Comparison of ENCODE assay signal across 8 mouse cellular contexts in the genomic region with DNA sequence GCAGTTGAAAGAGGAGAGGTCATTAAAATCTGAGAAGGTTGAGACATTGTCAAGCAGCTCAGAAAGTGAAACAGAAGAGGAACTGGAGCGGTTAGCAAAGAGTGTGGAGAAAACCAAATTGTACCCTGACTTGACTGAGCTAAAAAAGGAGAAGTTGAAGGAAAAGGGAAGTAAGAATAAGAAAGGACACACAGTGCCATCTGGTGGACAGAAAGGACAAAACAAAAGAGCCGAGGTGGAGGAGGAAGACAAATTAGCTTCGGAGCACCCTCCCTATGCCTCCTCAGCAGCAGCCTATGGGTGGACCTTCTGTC. TPM values are rescaled to one million over a fixed set of nuclear protein-coding genes. Genes with fewer than 3 reads are reported as not detected.
A peak's percentile ranks its signal among the peaks of the same experiment; 100 is the strongest.
DNase-seq lines count a peak whose midpoint lies in the region; TF ChIP-seq lines count a peak whose summit lies in the region.

No protein-coding gene starts in this region.

- H3K27me3 ChIP-seq in thymus, adult 2 months (ENCODE audit: control insufficient read depth, insufficient read depth, low read length) = no peaks in the 10 kb centered on the region
- H3K27me3 ChIP-seq in small intestine, adult 2 months (ENCODE audit: control insufficient read depth, insufficient read depth, low read length) = no peaks in the 10 kb centered on the region

- peak overlapping the region; percentile 52 for H3K4me3 ChIP-seq in gastrocnemius, adult 2 months
- peak overlapping the region; percentile 93 for H3K4me3 ChIP-seq in thymus, adult 2 months (ENCODE audit: control insufficient read depth, insufficient read depth, low read length)
- peak overlapping the region; percentile 57 for H3K4me3 ChIP-seq in small intestine, adult 2 months (ENCODE audit: low read depth, low read length)

- 5% methylated on average over 3 of the region's 3 CpGs for WGBS in thymus, adult 2 months
- 62% methylated on average over 3 of the region's 3 CpGs for WGBS in small intestine, adult 2 months

- DNase-seq in gastrocnemius, adult 2 months = no peak
- no peak for DNase-seq in gastrocnemius, postnatal 14 days
- peak; percentile 47 for DNase-seq in thymus, adult 2 months
- DNase-seq in thymus, adult 18-20 months = no peak
- DNase-seq in induced T-regulatory cell, adult 2 months (ENCODE audit: low read depth) = peak; percentile 92
- no peak for DNase-seq in layer of hippocampus, adult 9-10 months (ENCODE audit: low spot score)
- DNase-seq in ovary, postnatal 10 days (ENCODE audit: low spot score) = no peak

- peak; percentile 55 for TF ChIP-seq CTCF in gastrocnemius, adult 2 months (IDR thresholded peaks at IDR 0.05)
- TF ChIP-seq CTCF in thymus, adult 2 months (IDR thresholded peaks at IDR 0.05; ENCODE audit: borderline replicate concordance, control insufficient read depth, extremely low read depth, insufficient read depth, low read length, poor library complexity) = no peak
- TF ChIP-seq CTCF in small intestine, adult 2 months (IDR thresholded peaks at IDR 0.05; ENCODE audit: extremely low read depth, insufficient read length, insufficient replicate concordance, low read depth, low read length) = peak; percentile 9; the same call in 1 of the 2 replicates

- H3K4me1 ChIP-seq in thymus, adult 2 months (replicated peaks; ENCODE audit: control insufficient read depth, insufficient read depth, low read length) = 0 out of 2 replicates have a peak, but pooled peaks cover 6% of the 10 kb centered on the region
- no peaks in the 10 kb centered on the region; the same call in 1 of the 2 replicates for H3K4me1 ChIP-seq in small intestine, adult 2 months (ENCODE audit: control insufficient read depth, insufficient read depth, insufficient read length, low read length)

- H3K27ac ChIP-seq in gastrocnemius, adult 2 months = peak overlapping the region; percentile 35; the same call in 1 of the 2 replicates
- peak overlapping the region; percentile 73 for H3K27ac ChIP-seq in thymus, adult 2 months (ENCODE audit: control insufficient read depth, insufficient read depth, low read length)
- H3K27ac ChIP-seq in small intestine, adult 2 months (ENCODE audit: insufficient read depth, low read depth, low read length) = peak overlapping the region; percentile 84

- TF ChIP-seq POLR2A in thymus, adult 2 months (IDR thresholded peaks at IDR 0.05; ENCODE audit: control insufficient read depth, extremely low read depth, insufficient read depth, low read length, poor library complexity) = no peak
- TF ChIP-seq POLR2A in small intestine, adult 2 months (IDR thresholded peaks at IDR 0.05; ENCODE audit: low read depth, low read length) = no peak

- peaks cover 16% of the 10 kb centered on the region for H3K36me3 ChIP-seq in thymus, adult 2 months (ENCODE audit: control insufficient read depth, insufficient read depth, low read length)
- peaks cover 2% of the 10 kb centered on the region; the same call in 1 of the 2 replicates for H3K36me3 ChIP-seq in small intestine, adult 2 months (ENCODE audit: control insufficient read depth, insufficient read depth, low read length)

- intact Hi-C loops in gastrocnemius, adult 2 months (cut with DNase I) = no loop called here
- intact Hi-C loops in gastrocnemius, postnatal 14 days (cut with DNase I; ENCODE audit: low total_unique reads) = no loop called here

RNA-seq across cellular contexts. Expression of a gene that starts 13.0 kb away (rescaled TPM):
- under 1 TPM in 1 of 2 experiments, not detected in 1; 0.11 TPM for total RNA-seq in gastrocnemius, adult 2 months (2021)
- total RNA-seq in gastrocnemius, postnatal 14 days (2021) = under 1 TPM in 1 of 2 experiments, not detected in 1; 0.14 TPM
- polyA plus RNA-seq in thymus, adult 2 months (2012; rRNA removed) = 0.05 and 0.24 TPM in 2 replicates
- 0.03 TPM in 1 of 2 replicates, not detected in the other for polyA plus RNA-seq in small intestine, adult 2 months (2012; rRNA removed)

Comparison
In these comparisons a context has a peak if more than half of its experiments do, and no peak if none do; other contexts are left out.
1. DNase-seq: peak in thymus, adult 2 months (single experiment) and induced T-regulatory cell, adult 2 months (single experiment); none in gastrocnemius, adult 2 months (single experiment), gastrocnemius, postnatal 14 days (single experiment), thymus, adult 18-20 months (0 of 2), layer of hippocampus, adult 9-10 months (single experiment) and ovary, postnatal 10 days (single experiment).
2. Peak in every context shown above with its lines, with median percentiles within 50 percentile points of each other: H3K27ac ChIP-seq and H3K4me3 ChIP-seq.